Mouse (Mus musculus) kidney, adult 18-20 months (tissue): Measurements from ENCODE around the gene Nmi.
"Not testable (repeated sequence)": the region's sequence is repeated elsewhere in the genome, so short reads cannot be mapped to it uniquely, and the experiment has no call there.

Experiments used
- DNase-seq: peaks from one replicate; pipeline ENCODE4 v3.0.0; 2021

The Nmi gene

DNA sequence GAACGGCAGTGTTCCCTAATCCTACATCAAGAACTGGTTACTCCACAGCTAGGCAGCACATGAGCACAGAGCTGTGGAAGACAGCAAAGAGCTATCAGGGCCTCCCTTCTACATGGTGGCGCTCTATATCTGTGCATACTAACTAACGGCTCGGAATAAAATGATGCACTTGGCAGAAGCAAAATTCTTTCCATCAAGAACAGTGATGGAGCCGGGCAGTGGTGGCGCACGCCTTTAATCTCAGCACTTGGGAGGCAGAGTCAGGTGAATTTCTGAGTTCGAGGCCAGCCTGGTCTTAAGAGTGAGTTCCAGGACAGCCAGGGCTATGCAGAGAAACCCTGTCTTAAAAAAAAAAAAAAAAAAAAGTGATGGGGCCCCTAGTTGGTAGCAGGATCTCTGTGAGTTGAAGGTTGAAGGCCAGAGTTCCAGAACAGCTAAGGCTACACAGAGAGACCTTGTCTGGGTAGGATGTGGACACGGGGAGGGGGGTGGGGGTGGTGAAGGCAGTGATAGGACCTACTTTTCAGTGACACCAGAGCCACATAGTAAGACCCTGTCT, at the start of gene Nmi:
Gene Nmi (minus strand): TSS at position 85 of the 559 bp plus-strand sequence.
- peak; percentile 26 for DNase-seq

DNA sequence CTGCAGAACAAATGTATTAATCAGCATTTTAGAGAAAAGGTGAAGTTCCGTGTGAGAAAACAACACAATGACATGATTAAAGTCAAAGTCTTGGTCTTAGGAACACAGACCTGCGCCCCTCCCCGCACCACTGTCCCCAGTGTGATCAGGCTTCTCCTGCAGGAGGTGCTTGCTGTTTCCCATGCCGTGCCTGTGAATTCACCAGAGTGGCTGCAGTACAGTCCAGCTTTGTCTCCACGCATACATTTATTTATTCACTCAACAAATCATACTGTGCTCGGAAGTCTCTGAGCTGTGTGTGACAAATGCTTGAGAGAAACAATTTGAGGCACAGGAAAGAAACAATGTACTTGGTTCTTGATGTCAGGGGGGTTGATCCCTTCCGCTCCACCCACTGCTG, 43.1 kb upstream of the Nmi start:
- no peak for DNase-seq

DNA sequence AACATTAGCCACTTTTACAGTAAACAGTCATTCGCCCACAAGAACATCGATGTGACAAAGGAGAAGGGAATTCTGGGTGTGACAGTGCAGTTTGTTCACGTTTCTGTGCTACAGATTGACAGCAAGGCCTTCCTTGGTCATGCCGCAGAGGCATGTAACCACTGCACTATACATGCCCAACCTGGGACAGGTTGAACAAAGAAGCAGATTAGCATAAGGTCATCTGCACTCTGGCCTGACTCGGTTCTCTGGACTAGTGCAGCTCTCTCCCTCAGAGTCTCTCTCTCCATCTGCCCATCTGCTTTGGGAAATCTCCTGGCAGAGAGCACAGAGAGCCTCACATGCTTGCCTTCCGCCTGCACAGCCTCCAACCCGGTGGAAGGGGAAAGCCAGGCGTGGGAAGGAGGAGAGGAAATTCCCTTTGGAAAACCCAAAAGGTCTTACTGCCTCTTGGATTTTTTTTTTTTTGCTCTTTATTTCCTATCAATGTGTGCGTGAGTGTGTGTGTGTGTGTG, 40.1 kb upstream of the Nmi start:
- DNase-seq: no peak

DNA sequence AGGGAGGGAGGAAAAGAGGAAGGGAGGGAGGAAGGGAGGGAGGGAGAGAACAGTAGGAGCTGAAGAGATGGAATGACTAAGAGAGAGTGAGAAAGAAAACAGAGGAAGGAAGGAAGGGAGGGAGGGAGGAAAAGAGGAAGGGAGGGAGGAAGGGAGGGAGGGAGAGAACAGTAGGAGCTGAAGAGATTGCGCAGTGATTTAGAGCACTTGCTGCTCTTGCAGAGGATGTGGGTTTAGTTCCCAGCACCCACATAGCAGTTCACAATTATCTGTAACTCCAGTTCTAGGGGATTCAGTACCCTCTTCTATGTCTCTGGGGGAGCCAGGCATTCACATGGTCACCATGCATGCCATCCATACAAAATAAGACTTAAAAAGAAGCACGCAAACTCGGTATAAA, 38.5 kb upstream of the Nmi start:
- DNase-seq: not testable (repeated sequence)

DNA sequence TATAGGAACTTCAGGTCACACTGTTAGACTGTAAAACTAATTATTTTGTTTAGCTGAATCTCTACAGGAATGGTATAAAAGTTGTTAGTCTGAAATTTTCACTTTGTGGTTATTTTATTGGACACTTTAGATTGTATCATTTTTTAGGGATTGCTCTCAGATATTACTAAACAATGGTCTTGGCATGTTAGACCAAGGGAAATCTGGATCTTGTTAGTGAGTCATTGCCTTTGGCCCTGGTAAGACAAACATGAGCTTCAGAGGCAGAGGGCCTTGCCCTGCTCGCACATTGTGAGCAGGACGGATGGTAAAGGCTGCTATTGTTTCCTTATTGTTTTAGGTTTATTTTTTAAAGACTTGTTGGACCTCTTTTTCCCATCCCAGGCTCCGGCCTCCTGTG, 33.1 kb upstream of the Nmi start:
- DNase-seq: no peak

DNA sequence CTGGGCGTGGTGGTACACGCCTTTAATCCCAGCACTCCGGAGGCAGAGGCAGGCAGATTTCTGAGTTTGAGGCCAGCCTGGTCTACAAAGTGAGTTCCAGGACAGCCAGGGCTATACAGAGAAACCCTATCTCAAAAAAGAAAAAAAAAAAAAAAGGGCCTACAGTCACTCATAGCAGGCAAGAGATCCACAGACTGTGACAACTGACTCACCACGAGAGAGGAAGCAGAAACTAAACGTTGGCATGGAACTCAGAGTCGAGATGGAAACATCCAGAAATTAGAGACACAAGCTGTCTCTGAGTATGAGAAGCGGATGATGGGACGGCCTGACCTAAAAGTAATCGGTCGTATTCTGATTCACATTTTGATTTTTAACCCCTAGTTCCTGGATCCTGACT, 29.0 kb upstream of the Nmi start:
- DNase-seq: not testable (repeated sequence)

DNA sequence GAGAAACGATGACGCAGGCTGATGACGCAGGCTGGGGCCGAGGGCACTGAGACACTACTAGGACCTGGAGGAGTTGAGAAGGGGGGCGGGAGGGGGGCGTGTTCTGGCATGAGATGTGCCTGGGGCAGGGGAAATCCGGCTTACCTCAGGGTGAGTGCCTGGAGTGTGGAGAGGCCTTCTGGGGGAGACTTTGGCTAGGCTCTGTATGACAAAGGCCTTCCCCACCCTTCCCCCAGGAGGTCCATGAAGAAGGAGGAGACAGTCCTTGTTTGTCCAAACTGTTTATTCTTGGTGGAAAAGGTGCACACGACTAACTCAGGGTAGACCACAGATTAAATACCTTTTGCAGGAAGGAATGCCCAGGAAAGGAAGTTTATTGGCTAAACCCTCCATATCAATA, 28.2 kb upstream of the Nmi start:
- no peak for DNase-seq

DNA sequence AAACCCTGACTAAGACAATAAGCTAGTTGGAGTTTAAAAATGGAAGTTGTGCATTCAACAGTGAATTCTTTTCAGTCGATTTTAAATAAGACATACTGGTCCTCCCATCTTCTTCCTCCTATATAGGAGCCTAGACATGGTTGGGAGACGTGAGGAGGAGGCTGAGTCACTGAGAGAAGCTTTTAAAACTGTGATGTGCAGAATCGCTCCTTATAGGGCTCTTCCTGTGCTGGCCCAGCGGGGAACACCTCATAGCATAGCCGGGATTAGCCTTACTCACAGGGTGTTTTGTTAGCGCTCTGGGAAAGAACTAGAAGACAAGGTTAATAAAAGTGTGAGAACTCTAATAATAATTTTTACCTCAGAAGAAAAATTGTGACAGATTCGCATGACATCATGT, 26.7 kb upstream of the Nmi start:
- DNase-seq: no peak

DNA sequence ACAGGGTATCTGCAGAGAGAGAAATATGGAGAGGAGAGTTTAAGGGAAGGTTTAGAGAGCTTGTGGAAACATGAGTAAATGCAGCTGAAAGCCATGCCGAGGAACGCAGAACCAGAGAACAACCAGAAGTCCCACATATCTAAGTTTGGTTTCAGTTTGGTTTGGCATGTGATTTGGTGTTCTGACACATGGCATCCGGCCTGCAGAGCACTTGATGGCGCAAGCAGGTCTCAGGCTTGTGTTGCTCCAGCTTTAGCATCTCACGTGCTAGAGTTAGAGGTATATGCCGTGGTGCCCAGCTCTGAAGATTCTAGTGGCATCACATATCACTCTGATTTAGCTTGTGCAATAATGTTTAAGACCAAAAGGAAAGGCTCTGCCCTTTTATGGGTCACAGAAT, 18.2 kb upstream of the Nmi start:
- no peak for DNase-seq

DNA sequence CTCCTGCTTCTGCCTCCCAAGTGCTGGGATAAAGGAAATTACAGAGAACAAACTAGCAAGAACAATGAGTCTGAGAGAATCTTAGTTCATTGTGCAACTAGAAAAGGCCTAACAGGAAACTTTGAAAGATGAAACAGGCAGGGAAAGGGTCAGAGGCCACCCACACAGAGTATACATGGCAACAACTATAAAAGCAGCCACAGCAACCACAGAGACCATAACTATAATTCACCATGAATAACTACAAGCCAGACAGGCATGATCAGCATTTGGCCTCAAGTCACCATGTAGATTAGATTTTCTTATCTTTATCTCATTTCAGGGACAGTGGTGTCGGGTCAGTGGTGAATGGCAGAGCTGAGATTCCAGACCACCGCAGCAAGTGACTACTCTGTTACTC, 16.3 kb upstream of the Nmi start:
- DNase-seq: no peak

DNA sequence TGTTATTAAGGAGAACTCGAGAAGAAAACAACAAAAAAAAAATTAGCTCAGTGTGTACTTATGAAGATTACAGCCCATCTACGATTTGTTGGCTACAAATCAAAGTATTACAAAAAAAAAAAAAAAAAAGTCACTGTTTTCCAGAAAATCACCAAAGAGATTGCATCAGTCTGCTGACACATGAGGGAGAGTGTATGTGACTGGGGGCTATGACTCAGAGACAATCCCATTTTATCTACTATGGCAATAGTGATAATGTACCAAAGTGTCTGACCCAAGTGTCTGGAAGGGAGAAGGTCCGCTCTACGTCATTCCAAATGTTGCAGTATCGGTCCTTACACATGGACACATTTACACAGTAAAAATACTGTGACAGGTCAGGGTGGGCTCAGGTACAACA, 13.4 kb upstream of the Nmi start:
- no peak for DNase-seq

DNA sequence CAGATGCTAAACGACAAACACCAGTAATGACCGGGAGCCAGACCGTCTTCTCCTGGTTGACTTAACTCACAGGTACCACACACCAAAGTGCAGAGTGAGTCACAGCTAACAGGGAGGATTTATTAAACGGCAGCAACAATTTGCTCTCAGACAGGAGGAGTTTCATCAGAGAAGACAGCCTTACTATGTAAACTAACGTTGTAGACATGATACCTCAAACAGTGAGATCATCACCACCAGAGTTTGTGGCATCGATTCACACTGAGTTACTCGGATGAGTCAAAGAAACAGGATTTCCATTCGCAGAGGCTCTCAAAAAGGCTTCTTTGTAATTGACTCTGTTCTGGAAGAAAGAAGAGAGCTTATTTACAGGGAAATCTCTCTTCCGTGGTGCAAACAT, 12.9 kb upstream of the Nmi start:
- DNase-seq: no peak

DNA sequence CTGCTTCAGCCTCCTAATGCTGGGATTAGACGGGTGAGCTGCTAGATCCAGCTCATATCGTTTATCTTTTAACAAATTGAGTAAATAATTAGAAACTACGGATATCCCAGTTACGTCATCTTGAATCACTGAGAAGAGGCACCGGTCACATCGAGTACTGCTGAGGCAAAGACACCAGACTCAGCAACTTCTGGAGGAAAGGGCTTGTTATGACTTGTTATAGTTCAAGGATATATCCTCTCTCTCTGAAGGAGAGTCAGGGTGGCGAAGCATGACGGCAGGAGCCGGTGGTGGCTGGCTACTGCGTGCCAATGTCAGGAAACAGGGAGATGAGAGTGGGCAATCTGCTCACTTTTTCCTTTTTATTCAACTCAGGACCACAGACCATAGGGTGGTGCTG, 11.9 kb upstream of the Nmi start:
- DNase-seq: peak; percentile 10

DNA sequence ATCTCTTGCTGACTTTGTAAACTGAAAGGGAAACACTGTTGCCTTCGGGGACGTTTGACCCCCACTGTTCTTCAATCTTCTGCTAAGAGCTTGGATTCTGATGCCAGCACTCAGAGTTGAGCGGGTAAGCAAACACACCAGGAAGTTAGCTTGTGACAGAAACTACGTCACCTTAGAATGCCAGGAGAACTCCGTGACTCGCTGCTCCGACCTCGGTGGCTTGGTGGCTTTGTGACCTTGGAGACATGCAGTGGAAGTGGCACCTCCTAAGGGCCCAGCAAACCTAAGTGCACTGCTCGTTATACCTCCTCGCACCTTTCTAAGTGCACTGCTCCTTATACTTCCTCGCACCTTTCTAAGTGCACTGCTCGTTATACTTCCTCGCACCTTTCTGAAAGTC, 9.0 kb upstream of the Nmi start:
- no peak for DNase-seq

DNA sequence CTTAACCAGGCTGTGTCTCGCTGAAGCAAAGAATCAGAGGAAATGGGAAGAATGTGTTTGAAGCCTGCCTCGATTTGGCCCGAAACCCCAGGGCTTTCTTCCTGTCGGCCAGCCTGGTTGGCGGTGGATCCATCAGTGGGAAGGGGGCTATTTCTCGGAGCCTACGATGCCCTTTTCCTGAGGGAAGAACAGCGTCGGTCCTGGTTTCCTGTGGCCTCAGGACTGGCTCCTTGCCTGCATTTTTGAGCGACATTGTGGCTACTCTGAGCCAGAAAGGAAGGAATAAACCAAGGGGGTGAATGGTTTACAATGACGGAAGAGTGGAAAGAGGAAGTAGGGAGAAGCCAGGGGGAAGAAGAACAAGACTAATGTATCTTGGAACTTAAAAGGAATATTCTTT, 8.3 kb upstream of the Nmi start:
- DNase-seq: peak; percentile 38

DNA sequence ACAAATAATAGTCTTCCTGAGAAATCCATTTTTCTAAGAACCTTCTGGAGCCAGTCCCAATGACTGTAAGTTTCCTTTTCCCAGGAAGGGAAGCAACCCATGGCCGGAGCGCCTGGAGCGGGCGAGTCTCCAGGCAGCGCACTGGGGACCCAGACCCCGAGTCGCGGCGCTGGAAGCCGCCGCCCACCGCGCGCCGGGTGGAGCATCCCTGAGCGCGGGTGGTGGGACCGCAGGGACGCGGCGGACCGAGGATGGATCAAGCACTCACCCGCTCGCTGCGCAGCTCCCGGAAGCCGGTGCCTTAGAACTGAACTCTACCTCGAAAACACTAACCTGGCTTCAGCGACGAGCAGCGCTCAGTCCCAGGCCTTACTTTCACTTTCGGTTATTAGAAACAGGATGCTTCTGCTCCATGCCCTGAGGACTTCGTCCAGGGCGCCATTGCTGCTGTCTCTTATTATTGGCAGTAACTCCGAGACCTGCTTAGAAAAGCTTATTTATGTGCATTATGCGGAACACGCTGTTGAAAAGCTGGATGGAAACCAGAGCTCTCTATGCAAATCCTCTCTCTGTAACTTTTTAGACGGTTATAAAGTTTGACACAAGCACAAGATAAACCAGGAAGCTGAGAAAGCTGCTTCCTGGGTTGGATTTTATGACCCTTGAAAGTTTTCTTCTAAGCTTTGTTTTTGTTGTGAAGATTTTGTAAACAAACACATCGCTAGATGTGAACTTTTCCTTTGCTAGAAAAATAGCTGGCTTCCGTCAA, 469 bp downstream of the Nmi start:
- peak; percentile 66 for DNase-seq

DNA sequence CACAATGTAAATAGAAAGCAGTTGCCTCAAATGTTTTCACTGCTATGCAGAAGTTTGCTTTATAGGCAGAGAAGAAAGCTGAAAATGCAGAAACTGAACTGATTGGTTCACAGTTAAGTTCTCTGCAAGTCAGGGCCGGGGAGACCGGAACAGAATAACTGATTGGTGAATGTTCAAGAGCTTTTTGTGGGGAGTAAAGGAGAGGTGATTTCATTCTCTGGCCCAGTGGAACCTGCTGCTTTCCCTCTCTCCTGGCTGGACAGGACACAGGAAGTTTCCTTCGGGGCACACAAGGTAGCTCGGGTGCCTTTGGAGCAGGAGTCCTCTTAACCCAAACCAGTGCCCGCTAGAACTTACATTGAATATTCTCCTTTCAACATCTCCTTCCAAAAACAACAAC, 1.2 kb downstream of the Nmi start:
- peak; percentile 35 for DNase-seq

DNA sequence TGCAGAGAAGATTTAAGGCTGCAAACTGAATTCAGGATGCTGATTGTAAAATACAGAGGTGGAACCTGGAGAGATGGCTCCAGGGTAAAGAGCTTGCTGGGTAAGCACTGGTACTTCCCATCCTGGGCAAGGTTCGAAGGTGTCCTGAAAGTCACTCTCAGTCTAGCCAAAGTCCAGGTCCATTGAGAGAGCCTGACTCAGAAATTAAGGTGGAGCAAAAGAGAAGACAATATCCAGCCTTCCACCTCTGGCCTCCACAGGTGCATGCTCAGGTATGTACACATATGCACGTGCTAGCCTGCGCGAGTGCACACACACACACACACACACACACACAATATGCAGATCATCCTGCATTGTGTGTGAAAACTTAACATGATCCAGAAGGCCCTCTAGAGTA, 2.4 kb downstream of the Nmi start:
- no peak for DNase-seq

DNA sequence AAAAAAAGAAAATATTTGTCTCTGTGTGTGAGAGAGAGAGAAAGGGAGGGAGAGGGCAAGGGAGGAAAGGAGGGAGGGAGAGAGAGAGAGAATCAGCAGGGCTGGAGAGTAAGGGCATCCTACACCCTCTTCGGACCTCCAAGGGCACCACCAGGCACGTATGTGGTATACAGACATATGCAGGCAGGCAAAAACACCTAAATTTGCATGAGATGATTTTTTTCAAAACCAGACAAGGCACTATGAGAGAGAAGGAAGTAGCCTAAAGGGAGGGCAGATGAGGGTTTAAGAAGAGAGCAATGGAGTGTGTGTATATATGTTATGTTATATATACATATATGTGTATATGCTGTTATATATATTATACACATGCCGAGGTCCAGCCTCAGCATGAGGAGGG, 6.0 kb downstream of the Nmi start:
- DNase-seq: no peak

DNA sequence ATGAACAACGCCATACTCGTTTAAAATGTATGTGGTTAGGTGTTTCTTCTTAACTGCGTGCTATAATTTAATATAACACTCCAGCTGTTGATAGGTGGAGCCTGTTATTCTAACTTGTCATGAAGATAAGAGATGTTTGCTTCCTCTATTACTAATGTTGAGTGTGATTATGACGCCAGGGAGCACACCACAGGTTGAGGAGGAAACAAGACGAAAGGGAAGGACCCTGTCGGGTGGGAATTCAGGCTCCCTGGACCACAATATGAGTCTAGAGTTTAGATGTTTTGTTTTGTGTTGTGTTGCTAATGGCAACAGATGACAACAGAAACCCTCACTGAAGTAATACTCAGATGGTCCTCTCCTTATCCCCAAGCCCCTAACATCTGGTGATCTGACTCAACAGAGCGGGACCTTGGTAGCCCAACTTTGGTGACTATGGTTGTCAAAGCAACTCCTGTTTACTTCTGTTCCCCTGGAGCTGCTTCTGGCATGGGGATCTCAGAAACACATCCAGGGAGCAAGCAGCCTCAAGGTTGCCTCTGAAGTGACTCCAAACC, 19.6 kb downstream of the Nmi start:
- no peak for DNase-seq

DNA sequence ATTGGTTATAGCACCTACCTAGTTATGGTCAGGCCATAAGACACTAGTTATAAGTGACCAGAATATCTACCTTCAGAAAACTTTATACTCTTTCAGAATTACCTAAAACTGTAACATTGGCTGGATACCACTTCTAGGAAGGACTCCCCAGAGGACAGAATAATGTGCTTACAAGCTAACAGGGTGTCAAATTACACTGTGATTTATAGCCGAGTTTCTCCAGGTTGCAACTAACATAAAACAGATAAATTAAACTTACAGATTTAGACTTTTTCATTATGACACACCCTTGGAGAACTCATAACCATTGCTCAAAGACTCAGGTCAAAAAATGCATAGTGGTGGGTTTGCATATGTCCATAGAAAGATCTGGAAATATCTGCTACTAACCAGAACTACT, 22.4 kb downstream of the Nmi start:
- no peak for DNase-seq

DNA sequence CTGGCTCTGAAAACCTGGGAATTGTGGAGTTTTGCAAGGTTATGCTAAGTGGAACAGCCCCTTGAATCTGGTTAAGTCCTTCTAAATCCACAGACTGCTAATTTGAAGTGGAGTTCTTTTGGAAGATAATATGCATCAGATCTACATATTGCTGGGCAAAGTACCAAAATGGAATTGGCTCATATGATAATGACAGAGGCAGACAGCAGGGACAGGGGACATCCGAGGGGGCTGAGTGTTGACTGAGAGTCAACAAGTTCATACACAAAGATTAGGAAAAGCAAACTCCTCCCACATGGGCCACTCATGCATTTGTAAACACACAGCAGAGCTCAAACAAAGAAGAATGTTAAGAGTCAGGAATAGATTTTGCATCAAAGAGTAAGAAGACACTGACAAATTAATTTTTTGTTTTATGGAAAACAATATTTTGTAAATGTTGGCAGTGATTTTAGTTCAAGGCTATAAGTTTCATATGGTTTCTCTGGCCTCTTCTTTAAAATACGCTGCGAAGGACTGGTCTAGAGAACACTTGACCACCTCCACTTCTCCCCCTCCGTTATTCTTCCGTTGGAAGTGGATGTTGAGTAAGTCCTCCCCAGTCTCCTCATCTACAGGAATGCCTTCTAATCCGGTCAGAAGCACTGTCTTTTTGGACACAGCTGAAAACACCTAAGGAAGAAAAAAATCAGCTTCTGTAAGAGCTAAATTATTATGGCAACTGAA, 25.0 kb downstream of the Nmi start:
- no peak for DNase-seq

DNA sequence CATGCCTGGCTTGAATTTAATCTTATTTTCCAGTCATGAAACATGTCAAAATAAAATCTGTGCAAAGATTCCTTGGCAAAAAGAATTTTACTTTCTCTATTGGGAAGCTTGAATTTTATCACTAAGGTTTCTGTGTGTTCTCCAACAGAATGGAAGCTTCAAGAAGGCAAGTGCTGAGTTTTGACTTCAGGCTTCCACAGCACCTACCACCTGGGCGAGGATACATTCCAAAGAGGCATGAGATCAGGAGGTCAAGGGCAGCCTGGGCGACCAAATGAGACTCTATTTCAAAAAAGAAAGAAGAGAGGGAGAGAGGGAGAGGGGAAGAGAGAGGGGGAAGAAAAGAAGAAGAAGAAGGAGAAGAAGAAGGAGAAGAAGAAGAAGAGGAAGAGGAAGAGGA, 27.5 kb downstream of the Nmi start:
- DNase-seq: no peak

DNA sequence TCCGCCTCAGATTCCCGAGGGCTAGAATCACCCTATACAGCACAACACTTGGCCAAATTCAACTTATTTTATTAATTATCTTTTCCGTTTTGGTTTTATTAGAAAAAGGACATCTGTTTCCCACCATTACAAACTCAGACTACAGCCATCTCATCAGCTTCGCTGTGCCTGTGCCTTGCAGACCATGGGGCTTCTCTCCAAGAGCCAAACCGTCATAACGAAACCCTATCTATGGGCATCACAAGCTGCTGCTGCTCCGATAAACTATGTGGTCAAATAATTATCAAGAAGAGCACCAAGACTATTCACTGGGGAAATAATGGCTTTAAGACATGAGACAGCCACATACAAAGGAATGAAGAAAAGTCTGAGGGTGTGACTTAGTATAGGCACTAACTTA, 31.5 kb downstream of the Nmi start:
- DNase-seq: no peak
